Mouse (Mus musculus) layer of hippocampus, adult 9-10 months (tissue): ENCODE measurements around the gene Chchd4.

Source experiments
- DNase-seq: peaks from one replicate; pipeline ENCODE4 v3.0.0; 2022; ENCODE audit warnings: low spot score

Gene Chchd4

DNA sequence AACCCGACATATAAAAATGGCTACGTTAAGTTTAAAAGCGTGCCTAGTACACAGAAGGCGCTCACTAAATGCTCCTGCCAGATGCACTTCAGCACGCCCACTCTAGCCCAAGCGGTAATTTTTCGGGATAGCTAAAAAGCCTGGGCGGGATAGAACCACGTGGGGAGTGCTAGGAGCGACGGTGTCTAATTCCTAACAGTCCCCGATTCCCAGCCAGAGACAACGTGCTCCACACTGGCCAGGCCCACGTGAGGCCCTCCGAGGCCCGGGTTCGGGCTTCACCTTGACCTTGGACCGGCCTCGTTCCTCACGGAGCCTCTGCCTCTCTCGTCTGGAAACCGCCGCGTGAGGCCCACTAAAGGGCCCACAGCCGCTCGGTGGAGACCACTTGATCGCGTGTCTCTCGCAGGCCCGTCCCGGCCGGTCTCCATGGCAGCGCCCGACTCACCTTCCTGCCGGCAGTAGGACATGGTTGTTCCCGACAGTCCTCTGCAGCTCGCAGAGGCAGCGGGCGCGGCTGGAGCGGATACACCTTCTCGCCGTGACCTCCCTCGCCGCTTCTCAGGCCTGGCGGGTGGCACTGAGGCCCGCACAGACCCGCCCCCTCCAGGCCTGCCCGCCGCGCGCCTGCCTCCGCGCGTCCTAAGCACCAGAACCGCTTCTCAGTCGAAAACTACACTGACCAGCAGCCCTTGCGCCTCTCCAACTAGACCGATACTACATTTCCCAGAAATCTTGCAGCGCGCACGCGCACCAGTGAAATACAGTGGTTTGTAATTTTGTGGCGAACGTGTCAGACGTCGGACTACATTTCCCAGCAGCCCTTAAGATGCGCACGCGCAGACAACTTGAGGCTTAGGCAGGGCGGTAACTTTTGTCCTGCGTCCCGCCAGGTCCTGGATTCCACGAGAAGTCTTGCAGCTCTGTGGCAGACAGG is at the start of gene Chchd4, which contains the start of gene Tmem43:
TSS of gene Chchd4 (minus strand) at position 679 of the 937 bp plus-strand sequence.
TSS of gene Tmem43 (plus strand) at position 836 of the 937 bp plus-strand sequence.
- peak; percentile 98 for DNase-seq

DNA sequence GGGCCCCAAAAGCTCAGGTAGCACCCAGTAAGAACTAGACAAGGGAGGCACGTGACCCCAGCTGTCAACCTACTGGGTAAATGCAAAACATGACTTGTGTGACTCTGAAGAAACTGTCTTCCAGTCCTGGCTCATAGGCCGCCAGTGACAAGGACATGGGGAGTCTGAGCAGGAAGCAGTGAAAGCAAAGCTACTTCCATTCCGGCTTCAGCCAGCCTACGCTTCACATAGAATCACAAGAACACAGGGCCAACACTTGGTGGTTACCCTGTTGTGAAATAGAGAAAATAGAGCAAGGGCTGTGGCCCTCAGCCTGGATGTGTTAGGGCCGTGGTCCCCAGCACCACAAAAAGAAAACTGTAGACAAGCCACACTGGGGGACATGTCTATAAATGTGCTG is 49.5 kb upstream of the Chchd4 start:
- no peak for DNase-seq

DNA sequence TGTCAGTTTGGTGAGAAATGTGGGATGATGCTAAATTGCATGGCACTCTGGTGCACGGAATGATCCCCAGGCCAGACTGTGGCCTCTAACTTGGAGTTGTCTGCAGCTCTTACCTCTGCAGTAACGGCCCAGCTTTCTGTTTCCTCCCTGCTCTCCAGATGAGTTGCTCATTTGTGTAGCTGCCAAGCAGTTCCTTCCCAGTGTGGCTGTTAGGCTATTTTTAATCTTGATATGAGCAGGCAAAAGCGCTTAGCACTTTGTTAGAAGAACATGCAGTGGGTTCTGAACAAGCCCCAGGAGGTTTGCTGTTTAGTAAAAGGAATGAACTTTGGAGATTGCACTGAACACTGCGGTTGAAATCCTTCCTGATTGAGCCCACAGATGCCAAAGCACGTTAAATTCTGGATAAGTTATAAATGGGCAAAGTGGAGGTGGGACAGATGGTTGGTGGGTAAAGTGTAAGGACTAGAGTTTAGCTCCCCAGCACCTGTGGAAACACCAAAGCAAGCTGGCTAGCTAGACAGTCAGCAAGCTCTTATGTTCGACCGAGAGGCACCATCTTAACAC is 45.2 kb upstream of the Chchd4 start:
- DNase-seq: no peak

DNA sequence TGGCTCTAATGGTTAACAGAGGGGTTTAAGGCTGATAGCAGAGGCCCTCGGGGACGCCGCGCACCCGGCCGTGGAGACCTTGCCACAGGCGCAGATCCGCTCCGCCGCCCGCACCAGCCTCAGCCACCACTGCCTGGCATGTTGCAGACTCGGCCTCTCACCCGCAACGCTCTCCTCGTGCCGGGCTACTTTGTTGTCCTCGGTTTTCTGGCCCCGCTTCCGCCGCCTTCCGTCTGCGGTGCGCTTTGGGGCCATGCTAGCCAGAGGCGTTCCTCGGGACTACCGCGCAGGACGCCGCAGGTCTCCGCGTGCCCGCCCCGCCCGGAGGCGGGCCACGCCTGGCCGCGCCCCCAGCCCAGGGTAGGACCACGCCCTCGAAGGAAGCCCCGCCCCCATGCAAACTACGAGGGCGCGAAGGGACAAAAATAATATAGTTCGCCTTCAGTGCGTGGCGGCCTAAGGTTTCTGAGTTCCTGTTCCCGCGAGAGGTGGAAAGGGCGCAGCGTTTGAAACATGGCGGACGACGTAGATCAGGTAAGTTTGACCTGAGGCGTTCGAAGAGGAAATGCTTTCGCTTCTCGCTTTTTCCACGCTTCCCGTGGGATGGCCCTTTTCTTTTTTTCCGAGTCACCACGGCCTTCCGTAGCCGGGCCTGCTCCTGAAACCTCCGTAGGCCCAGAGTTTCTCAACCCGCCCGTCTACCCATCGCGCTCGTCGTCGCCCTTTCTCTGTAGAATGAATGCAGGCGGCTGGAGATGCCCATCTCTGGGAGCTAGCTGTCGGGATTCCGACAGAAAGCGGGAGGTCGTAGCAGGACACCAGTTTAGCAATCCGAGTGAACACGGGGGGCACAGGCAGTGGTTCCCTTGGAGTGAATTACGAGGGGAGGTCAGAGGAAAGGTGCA is 42.5 kb upstream of the Chchd4 start, which contains the start of the genes Xpc and Lsm3:
TSS of gene Xpc (minus strand) at position 344 of the 905 bp plus-strand sequence.
TSS of gene Lsm3 (plus strand) at position 384 of the 905 bp plus-strand sequence.
- peak; percentile 99 for DNase-seq

DNA sequence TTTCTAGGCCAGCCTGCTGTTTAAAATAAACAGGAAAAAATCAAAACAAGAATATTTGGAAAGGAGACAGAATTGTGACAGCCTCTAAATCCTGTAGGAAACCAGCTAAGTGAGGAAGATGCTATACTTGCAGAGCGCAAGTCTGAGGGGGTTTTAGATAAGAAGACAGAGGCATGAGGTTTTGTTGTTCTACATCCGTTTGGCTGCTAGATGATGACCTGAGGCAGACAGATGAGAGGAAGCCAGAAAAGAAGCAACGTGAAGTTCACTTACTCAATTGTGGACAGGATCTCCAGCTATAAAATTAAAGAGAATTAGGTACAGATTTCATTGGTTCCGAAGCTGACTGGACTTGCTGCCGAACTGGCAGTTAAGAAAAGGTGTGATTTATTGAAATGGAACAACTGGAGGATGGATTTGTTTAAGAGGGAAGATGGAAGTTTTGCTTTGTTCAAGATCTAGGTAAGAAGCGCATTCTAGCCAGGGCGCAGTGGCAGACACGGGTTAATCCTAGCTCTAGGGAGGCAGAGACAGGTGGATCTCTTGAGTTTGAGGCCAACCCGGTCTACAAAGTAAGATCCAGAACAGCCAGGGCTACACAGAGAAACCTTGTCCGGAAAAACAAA is 41.5 kb upstream of the Chchd4 start:
- DNase-seq: no peak

DNA sequence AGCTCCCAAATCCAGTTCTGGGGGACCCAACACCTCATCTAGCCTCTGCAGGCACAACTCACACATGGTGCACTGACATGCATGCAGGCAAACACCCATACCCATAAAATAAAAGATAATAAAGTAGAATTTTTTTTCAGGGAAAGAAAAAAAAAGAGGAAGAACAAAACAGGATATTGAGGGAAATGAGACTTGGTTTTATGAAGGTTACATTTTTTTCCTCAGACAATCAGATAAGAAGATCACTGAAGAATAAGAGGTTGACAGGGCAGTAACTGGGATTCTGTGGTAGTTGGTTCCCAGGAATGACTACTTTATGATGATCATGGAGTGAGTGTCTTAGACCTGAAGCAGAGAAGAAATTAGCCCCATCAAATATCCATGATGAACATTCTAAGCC is 40.8 kb upstream of the Chchd4 start:
- no peak for DNase-seq

DNA sequence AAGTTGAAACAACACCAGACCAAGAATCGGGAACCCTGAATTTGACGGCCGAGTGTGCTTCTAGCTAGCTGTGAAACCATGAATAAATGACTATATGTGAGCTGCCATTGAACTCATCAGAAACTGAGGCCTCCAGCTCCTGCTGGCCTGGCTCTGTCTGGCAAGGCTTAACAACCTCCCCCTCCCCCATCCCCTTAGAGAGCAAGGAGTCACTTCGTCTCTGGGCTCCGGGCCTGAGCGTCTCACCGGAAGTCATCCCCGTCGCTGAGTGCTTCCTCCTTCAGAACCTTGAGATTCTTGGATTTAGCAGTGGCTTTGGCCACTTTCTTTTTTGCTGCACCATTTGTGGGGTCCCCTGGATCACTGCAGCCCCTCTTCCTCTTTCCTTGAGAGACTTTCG is 36.9 kb upstream of the Chchd4 start:
- no peak for DNase-seq

DNA sequence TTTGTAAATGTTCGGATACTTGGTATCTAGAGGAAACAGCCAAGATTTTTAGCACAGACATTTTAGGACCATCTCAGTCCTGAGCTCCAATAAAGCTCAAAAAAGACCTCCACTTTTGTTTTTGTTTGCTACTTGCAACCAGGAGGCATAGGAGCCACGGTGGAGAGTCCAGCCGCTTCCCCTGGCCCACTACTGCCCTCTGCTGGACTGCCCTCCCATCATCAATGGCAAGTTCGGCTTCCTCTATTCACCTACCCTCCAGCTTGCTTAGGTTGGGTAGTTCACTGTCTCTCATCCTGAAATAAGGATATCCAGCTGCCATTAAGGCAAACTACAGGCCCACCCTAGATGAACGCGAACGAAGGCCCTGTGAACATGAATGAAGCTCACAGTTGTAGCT is 36.0 kb upstream of the Chchd4 start:
- no peak for DNase-seq

DNA sequence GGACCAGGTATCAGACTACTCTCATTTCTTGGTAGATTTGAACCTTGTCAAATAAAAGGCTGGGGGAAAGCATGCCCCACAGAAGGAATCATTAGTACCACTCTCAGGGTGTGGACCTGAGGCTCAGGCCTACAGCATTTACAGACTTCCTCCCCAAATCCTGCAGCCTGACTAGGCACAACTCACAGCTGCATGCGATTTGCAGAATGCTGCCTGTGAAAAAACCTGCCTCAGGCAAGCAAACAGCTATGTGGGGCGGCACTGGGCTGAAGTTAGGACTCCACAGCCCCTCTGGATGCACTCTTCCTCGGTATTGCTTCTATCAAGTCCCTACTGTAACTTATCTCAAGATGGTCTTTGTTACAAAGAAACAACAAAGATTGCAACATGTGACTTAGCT is 34.7 kb upstream of the Chchd4 start:
- no peak for DNase-seq

DNA sequence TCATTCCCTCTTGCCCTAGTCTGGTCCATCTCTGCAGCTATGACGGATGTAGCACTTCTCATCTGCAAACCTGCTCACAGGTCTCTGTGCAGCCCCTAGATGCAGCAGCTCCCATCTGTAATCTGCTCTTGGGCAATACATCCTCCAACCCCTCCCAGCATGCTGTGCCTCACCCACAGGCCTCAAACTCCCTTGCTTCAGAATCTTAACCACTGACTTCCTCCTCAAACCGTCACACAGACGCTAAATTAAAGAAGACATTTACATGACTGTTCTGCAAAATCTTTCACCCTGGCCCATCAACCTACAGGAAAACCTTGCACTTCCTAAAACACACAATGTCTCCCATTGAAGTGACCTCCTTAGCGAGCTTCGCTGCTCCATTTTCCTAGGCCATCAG is 32.7 kb upstream of the Chchd4 start:
- DNase-seq: no peak

DNA sequence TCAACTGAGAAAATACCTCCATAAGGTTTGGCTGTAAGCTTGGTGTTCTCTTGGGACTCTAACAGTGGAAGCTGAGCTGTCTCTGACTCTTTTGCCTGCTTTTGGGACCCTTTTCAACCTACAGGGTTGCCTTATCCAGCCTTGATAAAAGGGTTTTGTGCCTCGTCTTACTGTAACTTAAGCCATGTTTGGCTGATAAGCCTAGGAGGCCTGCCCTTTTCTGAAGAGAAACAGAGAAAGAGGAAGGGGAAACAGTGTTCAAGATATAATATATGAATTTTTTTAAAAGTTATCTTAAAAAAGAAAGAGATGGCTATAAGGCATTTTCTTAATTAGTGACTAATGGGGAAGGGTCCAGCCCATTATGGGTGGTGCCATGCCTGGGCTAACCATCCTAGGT is 30.0 kb upstream of the Chchd4 start:
- no peak for DNase-seq

DNA sequence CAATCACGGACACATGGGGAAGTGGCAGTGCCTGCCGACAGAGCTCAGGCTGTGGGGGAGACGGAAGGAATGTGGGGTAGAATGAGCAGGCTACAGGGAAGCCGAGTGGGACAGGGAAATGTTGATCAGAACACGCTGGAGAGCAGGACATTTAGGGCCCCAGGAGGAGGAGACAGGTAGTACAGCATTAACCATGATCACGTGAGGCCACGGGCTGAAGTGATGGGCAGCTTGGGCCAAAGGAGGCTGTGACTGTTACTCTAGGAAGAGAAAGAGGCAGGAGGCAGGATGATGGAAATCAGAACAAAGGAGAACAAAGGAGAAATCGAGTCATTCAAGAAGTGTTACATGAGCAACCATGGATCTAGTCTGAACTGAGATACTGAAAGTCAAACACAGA is 21.2 kb upstream of the Chchd4 start:
- no peak for DNase-seq

DNA sequence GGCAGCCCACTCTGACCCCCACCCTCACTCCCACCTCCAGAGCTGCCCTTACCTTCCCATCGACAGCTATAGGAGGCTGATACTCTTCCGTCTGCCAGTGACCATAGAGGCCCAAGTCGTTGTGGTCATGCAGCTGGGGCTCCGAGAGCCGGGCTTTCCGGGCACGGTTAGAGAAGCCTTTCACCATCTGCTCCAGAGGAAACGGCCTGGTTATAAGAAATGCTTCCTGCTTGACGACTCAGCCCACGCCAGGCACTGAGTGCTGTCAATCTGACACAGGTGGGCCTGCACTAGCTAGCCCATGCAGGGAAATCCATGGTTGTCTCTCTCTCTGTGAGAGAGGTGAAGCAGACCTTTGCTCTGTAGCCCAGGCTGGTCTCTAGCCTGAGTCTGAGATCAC is 19.7 kb upstream of the Chchd4 start:
- no peak for DNase-seq

DNA sequence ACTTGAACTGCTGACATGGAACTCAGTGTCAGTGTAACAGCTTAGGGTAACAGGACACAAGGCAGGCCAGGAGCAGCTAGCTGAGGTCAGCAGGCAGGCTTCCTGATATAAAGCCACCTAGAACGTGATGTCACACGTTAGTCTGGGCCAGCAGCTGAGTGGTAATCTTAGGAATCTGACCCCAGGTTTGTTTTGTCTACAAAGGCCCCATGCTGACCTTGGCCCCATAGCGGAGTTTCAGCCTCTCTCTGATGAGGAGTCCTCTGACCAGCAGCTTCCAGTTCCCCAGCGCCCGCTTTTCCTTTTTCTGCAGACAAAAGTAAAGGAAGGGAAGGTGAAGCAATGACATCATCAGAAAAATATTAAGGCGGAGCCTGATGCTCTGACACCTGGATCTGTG is 17.7 kb upstream of the Chchd4 start:
- no peak for DNase-seq

DNA sequence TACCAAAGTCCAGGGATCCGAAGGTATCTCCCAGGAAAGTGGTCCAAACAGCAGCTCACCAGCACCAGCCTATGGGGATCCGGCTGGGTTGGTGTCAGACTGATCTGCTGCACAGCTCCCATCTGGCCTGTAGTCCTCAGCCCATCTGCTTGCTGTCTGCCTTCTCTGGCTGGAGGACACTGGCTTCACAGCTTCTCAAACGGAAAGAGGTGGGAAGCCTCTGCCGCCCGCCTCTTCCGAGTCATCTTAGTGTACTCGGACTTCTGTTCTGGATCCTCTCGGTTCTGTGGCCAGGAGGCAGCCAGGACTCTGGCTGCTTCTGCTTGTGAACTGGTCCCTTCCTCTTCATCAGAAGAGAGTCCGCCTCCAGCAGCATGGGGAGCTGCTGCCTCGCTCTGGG is 16.5 kb upstream of the Chchd4 start:
- DNase-seq: peak; percentile 42

DNA sequence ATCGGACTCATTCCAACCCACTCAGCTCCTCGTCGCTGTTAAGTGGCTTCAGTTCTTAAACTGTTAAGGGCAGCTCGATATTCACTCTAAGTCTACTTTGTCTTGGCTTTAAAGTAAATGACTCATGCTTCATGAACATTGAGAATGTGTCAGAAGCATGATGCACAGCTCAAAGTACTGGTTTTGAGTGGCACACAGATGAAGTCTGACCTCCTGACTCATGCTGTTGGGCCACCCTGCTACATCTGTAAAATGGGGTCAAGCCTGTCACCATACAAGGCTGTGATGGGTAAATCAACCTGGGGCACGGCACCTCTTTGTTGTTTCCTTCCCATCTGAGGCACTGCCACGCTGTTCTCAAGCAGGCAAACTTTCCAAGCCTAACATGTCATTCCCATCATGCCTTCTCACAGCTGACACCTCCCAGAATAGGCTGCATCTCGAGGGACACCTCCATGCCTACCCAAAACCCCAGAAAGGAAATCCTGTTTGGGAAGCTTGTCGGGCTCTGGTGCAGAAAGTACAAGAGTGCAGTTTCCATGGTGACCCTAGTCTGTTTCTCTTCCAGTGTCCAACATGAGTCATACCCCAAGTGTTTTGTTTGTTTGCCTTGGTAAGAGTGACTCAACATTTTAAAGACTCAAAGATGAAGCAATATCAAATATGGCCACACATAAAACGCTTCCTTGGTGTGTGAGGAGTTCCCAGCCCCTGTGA is 15.3 kb upstream of the Chchd4 start:
- DNase-seq: no peak

DNA sequence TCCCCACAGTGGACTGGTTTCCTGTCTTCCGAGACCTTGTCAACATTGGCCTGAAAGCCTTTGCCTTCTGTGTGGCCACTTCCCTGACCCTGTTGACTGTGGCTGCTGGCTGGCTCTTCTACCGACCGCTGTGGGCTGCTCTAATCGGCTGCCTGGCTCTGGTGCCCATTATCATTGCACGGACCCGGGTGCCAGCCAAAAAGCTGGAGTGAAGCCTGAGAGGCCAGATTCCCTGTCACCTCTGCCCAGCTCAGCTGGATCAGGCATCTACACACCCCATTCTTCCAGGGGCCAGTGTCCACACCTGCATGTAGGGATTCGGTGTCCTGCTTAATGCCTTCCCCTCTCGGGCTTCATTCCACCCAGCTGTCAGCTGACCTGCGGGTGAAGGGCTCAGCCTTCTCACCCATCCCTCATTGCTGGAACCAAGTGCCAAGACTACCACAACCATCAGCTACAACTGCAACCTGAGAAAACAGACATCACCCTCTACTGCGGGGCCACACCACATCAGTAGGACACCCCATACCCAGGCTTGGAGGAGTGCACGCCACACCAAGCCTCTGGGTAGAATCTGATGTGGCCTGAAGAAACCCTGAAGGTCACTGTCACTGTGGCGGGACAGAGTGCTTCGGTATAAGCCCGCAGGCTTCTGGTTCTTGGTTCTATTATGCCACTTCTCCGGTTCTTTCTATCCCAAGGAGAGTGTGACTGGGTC is 13.5 kb upstream of the Chchd4 start:
- DNase-seq: no peak

DNA sequence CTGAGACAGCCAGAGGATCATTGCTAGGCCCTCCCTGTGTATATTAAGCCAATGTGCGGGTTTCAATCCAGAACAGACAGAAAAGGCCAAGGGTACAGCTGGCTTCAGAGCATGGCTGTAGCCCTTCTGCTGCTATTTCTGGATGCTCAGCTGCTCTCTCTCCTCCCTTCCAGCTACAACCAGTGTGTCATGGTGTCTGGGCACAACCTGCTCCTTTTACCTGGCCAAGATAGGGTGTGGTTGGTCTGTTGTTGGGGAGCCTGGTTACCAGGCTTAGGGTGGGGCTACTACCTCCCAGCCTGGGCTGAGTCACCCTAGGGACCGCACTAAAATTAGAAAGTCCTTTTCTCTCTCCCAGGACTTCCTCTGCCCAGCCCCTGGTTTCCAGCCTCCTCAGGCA is 10.0 kb upstream of the Chchd4 start:
- DNase-seq: no peak

DNA sequence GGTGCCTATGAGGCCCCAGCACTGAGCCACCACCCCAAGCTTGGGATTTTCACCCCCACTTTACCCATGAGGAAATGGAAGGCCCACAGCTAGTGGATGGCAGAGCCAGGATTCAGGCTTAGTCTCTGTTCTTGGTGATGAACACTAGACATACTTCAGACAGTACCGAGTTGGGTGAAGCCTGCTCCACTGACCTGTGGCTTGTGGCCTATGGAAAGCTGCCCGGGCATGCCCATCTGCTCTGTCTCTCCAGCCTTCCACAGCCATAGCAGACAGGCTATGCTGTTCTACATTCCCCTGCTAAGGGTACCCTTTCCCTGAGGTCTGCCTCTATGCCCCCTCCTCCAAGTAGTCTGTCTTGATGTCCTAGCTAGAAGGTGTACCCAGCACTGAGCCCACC is 3.2 kb upstream of the Chchd4 start:
- DNase-seq: no peak

DNA sequence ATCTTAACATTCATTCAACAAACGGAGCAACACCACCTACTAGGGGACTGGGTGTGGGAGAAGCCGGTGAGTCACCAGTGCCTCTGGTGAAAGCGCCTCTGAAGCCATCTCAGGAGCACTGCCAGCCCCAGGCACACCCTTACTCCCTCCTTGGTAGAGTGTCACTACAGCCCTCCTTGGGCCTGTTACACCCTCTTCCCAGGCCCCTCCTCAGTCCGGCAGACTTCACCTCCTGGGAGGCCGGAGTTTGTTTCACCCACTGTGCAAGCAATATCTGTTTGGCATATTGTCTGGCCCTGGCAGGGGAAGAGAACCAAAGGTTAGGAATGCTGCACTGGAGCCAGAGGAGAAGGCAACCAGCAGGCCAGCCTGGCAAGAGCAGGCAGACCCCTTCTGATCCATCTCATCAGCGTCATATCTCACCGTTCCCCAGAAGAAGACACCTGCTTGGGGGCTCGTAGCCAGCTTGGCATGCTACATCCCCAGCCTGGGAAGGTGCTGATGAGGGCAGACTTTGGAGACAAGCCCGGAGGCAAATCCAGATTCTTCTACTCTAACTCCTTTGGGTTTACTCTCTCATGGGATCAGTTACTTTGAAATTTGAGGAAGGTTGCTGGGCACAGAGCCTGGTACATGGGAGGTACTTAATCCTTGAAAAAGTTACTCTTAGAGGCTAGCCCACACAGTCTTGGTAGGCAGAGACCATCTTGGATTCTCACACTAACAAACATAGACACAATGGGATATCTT is 1.3 kb upstream of the Chchd4 start:
- no peak for DNase-seq
